Mouse (Mus musculus) CH12.LX (cell line): ENCODE data around the gene Gm45808.

ENCODE experiments used
- CHD1 ChIP-seq: IDR thresholded peaks from 2 replicates; pipeline ENCODE4 v1.6.1; 2012; ENCODE audit warnings: low read depth, low read length, improper control_type of control experiment, inconsistent platforms
- CTCF ChIP-seq, 2 experiments: IDR thresholded peaks in 1 of 2; conservative IDR thresholded peaks in 1 of 2; 2 replicates each; pipeline ENCODE4 v1.5.1; 2011 to 2012; ENCODE audit warnings: low read depth in 2 of 2, low read length in 2 of 2, improper control_type of control experiment in 1 of 2, inconsistent platforms in 1 of 2, mild to moderate bottlenecking in 1 of 2, moderate library complexity in 1 of 2
- MAX ChIP-seq: IDR thresholded peaks from 2 replicates; pipeline ENCODE4 v1.6.1; 2011; ENCODE audit warnings: low read length, improper control_type of control experiment
- SIN3A ChIP-seq: IDR thresholded peaks from 2 replicates; pipeline ENCODE4 v1.6.1; 2012; ENCODE audit warnings: low read length, improper control_type of control experiment, inconsistent platforms
- UBTF ChIP-seq: IDR thresholded peaks from 2 replicates; pipeline ENCODE4 v1.6.1; 2012; ENCODE audit warnings: low read depth, mild to moderate bottlenecking, inconsistent platforms, low read length, improper control_type of control experiment, moderate library complexity

- TF ChIP-seq MAX (no peak), CTCF (conservative IDR thresholded peaks at IDR 0.05 in 1 of 2, IDR thresholded peaks at IDR 0.05 in 1 of 2; ENCODE audit: low read depth in 2 of 2, low read length in 2 of 2) (no peak), CHD1 (no peak), UBTF (no peak), SIN3A (no peak)
These were observed 29.8 kb downstream of the Gm45808 start for GRCm38 (mm10) chr7:45456721-45457203.
